Mouse (Mus musculus): Measurements from ENCODE around the gene Fam120b. TPM values are rescaled to one million over a fixed set of nuclear protein-coding genes. Genes with fewer than 3 reads are reported as not detected.

Fam120b gene
- total RNA-seq, 2 experiments from 2014 or later: 8.0 to 9.8 TPM

DNA sequence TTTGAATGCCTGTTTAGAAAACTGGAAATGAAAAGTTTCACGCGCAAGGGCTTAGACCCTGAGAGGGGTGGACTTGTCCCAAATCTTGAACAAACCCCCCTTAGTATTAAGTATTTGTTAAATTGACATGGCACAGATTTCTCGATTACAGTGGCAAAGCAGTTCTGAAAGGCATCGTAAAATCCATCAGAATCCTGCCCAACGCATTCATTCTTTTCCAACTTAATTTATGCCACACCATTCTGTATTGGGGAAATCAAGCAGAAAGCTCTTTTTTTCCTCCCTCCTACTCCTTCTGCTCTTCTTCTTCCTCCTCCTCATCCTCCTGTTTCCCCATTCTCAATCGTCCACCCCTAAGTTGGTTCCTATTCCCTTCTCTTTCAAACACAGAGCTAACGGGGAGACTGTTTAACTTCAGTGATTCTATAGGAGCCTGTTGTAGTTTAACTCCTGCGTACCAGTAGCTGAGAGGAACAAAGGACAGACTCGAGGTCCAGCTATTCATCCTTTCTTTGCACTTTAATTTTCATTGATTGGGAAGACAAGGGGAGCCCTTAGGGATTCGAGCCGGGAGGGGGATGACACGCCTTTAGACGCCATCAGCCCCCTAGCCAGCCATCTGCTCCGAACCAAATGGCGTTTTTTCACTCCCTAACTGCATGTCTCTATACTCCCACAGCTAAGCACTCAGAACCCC is 17.4 kb upstream of the Fam120b start:
- no peak for ATAC-seq (replicated peaks; ENCODE audit: low FRiP score, low TSS enrichment, poor library complexity, severe bottlenecking)

- no peak for ATAC-seq (replicated peaks; ENCODE audit: low FRiP score, low TSS enrichment, poor library complexity, severe bottlenecking)
Measured at GRCm38 (mm10) chr17:15379741-15380526, 16.1 kb upstream of the Fam120b start.

DNA sequence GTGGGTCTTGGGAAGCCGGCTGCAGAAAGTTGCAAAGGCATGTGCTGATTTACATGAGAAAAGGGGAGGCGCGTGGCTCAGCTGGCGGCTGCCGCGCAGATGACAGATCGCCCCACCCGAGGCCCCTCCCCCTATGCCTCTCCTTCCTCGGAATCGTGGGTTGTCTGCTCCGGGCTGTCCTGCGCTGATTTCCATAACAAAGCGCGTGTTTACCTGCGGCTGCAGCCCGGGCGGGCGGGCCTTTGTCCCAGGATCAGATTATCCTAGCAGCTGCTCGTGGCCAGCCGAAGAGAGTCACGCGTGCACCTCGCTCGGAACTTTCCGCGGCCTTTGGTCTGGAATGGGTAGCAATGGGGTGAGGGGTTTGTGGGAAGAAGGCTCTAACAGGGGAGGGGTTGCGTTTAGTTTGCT is 15.4 kb upstream of the Fam120b start:
- no peak for ATAC-seq (replicated peaks; ENCODE audit: low FRiP score, low TSS enrichment, poor library complexity, severe bottlenecking)

GRCm38 (mm10) chr17:15381092-15381860 is 14.7 kb upstream of the Fam120b start:
- ATAC-seq (replicated peaks; ENCODE audit: low FRiP score, low TSS enrichment, poor library complexity, severe bottlenecking): no peak

DNA sequence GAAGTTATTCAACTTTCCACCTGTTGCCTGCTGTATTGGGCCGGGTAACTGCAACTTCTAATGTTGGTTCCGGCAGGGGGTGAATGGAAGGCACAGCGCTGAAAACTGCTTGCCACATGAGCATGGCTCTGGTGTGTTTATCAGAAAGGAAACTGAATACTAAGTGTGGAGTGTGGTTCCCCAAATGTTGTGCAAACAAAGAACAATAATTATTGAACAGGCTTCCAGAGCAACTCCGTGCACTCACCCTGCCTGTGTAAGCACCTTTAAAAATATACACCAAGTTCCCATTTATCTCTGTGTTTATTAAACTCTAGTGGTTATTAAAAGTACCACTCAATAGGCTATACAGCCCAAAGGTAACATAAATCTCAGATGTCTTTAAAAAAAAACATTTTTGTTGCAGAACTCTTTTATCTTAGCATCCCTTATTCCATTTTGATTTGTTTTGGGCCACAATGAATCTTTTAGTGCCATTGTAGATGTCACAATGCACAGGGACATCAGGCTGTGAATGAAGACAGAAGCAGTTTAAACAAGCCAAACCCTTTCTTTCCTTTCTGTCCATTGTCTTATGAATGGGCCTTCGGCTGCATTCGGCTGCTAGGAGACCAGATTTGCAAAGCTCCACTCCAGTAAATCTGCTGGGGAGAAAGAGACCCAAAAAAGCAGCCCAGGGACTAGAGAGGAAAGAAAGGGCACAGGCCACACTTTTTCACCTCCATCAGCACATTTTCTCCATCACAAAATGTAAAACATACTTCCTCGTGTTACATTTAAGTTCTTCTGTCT is 13.9 kb upstream of the Fam120b start:
- ATAC-seq (replicated peaks; ENCODE audit: low FRiP score, low TSS enrichment, poor library complexity, severe bottlenecking): no peak

DNA sequence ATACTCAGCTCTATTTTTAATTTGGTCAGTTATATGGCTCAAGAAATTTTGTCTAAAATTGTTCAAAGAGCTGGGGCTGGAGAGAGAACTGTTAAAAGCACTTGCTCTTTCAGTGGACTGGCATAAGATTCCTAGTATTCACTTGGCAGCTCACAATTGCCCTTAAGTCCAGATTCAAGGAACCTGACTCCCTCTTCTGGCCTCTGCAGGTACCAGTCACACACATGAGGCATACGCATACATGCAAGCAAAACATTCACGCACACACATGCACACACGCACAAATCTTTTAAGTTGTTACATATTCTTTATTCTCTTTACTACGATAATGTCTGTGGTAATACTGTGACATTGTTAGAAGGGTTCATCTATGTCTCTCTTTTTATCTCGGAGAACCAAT is 12.6 kb upstream of the Fam120b start:
- ATAC-seq (replicated peaks; ENCODE audit: low FRiP score, low TSS enrichment, poor library complexity, severe bottlenecking): no peak

DNA sequence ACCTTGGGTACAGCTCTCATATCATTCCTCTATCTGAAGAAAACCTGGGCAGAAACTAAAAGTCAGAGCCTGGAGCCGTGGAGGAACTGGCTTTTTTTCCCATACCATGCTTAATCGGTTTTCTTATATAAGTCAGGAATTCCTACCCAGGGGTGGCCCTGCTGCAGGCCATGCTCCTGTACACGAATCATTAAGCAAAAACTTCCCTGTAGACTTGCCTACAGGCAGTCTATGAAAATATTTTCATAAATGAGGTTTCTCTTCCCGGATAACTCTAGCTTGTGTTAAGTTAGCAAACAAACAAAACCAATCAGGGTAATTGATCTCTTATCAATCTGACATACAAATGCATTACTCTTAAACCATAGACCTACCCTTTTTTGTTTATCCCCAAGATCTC is 7.1 kb upstream of the Fam120b start:
- no peak for ATAC-seq (replicated peaks; ENCODE audit: low FRiP score, low TSS enrichment, poor library complexity, severe bottlenecking)

GRCm38 (mm10) chr17:15389356-15389755 is 6.6 kb upstream of the Fam120b start:
- ATAC-seq (replicated peaks; ENCODE audit: low FRiP score, low TSS enrichment, poor library complexity, severe bottlenecking): no peak

DNA sequence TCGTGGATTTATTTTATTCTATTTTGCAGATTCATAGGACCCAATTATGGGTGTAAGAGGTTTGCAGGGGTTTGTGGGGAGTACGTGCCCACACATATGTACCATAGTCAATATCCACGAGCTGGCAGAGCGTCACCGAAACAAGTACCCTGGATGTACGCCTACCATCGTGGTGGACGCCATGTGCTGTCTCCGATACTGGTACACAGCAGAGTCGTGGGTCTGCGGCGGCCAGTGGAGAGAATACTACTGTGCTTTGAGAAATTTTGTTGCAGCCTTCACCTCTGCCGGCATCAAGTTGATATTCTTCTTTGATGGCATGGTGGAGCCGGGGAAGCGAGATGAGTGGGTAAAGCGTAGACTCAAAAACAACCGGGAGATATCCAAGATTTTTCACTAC is 5.7 kb downstream of the Fam120b start:
- ATAC-seq (replicated peaks; ENCODE audit: low FRiP score, low TSS enrichment, poor library complexity, severe bottlenecking): no peak

- ATAC-seq (replicated peaks; ENCODE audit: low FRiP score, low TSS enrichment, poor library complexity, severe bottlenecking): no peak
Measured at GRCm38 (mm10) chr17:15406576-15406975, 10.6 kb downstream of the Fam120b start.

- ATAC-seq (replicated peaks; ENCODE audit: low FRiP score, low TSS enrichment, poor library complexity, severe bottlenecking): no peak
Measured at GRCm38 (mm10) chr17:15409261-15409660, 13.3 kb downstream of the Fam120b start.

- no peak for ATAC-seq (replicated peaks; ENCODE audit: low FRiP score, low TSS enrichment, poor library complexity, severe bottlenecking)
Measured at GRCm38 (mm10) chr17:15410861-15411260, 14.9 kb downstream of the Fam120b start.

DNA sequence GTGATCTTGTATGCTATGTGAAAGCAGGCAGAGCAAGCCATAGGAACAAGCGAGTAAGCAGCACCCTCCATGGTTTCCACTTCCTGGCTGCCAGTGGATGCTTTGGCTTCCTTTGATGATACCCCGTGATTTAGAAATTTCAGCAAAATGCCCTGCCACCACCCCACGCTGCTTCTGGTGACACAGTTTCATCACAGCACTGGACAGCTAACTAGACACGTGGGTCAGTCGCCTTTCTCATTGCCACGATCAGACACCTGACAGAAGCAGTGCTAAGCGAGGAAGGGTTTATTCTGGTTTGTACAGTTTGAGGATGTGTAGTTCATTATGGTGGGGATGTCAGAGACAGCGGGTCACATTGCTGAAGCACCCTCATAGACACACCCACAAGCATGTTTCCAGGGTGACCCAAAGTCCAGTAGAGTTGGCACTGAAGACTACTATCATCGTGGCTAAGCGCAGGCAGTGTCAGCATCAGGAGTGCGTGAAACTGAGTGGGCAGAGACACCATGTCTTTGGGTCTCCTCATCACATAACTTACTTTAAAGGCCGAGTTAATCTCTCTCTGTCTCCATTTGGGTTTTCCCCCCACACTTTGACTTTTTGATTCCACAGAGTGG is 20.7 kb downstream of the Fam120b start:
- ATAC-seq (replicated peaks; ENCODE audit: low FRiP score, low TSS enrichment, poor library complexity, severe bottlenecking): no peak

GRCm38 (mm10) chr17:15419534-15419933 is 23.5 kb downstream of the Fam120b start:
- ATAC-seq (replicated peaks; ENCODE audit: low FRiP score, low TSS enrichment, poor library complexity, severe bottlenecking): no peak

DNA sequence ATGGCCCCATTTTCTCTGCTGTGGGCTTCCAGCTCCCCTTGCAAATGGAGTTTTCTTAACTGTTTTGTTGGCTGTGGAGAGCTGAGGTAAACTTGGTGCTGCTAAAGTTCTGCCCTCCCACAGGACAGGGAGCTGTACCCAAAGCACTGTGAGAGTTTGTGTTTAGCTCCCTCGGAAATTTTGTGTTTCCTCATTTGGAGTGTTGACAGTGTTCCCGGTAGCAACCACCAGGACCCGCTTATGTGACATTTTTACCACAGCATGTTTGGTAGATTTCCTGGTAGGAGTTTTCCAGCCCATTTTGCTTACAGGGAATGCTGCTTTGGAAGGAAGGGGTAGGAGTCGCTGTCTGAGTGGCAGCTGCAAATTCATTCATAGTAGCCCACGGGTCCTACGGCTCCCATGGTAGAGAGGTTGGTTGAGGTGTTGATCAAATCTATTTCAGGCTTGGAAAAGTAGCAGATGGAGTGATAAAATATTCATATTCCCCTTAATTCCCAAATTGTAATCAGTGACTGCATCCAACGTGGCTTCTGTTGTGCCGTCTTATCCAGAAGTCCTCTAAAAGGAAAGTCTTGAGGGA is 24.1 kb downstream of the Fam120b start:
- no peak for ATAC-seq (replicated peaks; ENCODE audit: low FRiP score, low TSS enrichment, poor library complexity, severe bottlenecking)

- ATAC-seq (replicated peaks; ENCODE audit: low FRiP score, low TSS enrichment, poor library complexity, severe bottlenecking): no peak
Measured at GRCm38 (mm10) chr17:15421446-15421845, 25.4 kb downstream of the Fam120b start.

GRCm38 (mm10) chr17:15422666-15423065 is 26.7 kb downstream of the Fam120b start:
- ATAC-seq (replicated peaks; ENCODE audit: low FRiP score, low TSS enrichment, poor library complexity, severe bottlenecking): no peak

DNA sequence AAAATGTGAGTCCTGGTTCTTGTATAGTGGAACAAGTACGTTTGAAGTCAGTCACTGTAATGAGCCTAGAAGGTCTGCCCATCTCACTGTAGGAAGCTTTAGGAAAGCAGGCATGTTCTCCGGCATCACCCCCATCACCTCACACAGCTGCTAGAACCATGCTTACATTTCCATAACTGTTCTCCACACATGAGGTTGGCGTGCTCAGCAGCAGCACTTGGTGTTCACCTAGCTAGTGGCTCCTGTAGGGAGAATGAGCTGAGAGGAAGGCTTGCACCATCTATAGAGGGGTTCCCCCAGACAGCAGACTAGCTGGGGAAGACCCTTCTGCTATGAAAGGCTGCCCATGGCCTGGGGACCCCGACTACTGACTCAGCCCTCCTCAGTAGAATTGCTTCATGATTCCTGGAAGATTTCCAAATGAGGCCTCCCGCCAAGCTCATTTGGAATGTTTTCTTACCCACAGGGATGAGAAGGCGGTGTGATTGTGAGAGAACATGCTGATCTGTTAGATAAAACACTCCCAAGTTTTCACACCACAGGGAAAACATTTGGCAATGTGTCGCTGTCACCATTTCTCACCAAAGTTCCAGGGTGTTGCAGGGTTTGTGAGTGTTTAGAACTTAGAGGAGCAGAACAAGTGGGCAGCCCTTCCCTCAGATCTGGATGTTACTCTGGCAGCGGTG is 27.2 kb downstream of the Fam120b start:
- no peak for ATAC-seq (replicated peaks; ENCODE audit: low FRiP score, low TSS enrichment, poor library complexity, severe bottlenecking)
